Mouse (Mus musculus) heart, embryonic 16.5 days (tissue): Measurements from ENCODE around the gene Fkbp8. TPM values are rescaled to one million over a fixed set of nuclear protein-coding genes. Genes with fewer than 3 reads are reported as not detected.

ENCODE experiments used
- ATAC-seq: fragments of 200-750 bp; cut with Nextera tagmentation; replicated peaks from 2 replicates; pipeline ENCODE4 v1.8.0; 2017; ENCODE audit warnings: moderate number of reproducible peaks; ENCODE audit not compliant: insufficient read depth, low FRiP score; ENCODE audit errors: extremely low read depth
- H3K27ac ChIP-seq: fragments of 300-500 bp; sonication (generic); 2 replicates; pipeline ENCODE4 v1.5.1; 2014; ENCODE audit warnings: mild to moderate bottlenecking, low read length, control low read depth, moderate library complexity
- H3K27me3 ChIP-seq: fragments of 300-500 bp; sonication (generic); 2 replicates; pipeline ENCODE4 v1.6.1; 2014; ENCODE audit warnings: low read length, mixed read lengths; ENCODE audit not compliant: control insufficient read depth, insufficient read depth
- H3K36me3 ChIP-seq: fragments of 300-500 bp; sonication (generic); 2 replicates; pipeline ENCODE4 v1.6.1; 2014; ENCODE audit not compliant: control insufficient read depth, insufficient read depth
- H3K4me1 ChIP-seq: fragments of 300-500 bp; sonication (generic); 2 replicates; pipeline ENCODE4 v1.6.1; 2014; ENCODE audit warnings: low read length, mixed read lengths; ENCODE audit not compliant: control insufficient read depth, insufficient read depth
- H3K4me2 ChIP-seq: fragments of 300-500 bp; sonication (generic); 2 replicates; pipeline ENCODE4 v1.6.1; 2014; ENCODE audit warnings: low read depth, mild to moderate bottlenecking, control low read depth, low read length
- H3K4me3 ChIP-seq: fragments of 300-500 bp; sonication (generic); 2 replicates; pipeline ENCODE4 v1.5.1; 2014; ENCODE audit warnings: mild to moderate bottlenecking, control low read depth, low read length
- H3K9ac ChIP-seq: fragments of 300-500 bp; sonication (generic); 2 replicates; pipeline ENCODE4 v1.6.1; 2014; ENCODE audit warnings: low read length, control low read depth
- H3K9me3 ChIP-seq: fragments of 300-500 bp; sonication (generic); replicated peaks from 2 replicates; pipeline ENCODE4 v1.6.1; 2016; ENCODE audit warnings: low read length; ENCODE audit not compliant: control insufficient read depth
- WGBS: fragments of 180-500 bp; shearing (Covaris S2); extraction: QIAGEN DNeasy Blood & Tissue Kit; methylation state at CpG from one replicate; pipeline ENCODE4 v1.1.7; 2014; 5-methylcytosine and 5-hydroxymethylcytosine counted together
- polyA plus RNA-seq: library from polyadenylated mRNA; unstranded; fragments of >200 nt; fragmentation: Nextera tagmentation; extraction: Ambion mirVana; gene quantifications from 2 replicates; pipeline ENCODE4 v1.2.1, GENCODE M21; 2015

Gene Fkbp8
- polyA plus RNA-seq, 1 experiment from 2014 or later: 273 TPM

- Histone ChIP-seq H3K27me3 (no peaks in the 10 kb centered on the region), H3K9me3 (no peaks in the 10 kb centered on the region), H3K9ac (no peak overlapping the region), H3K36me3 (no peaks in the 10 kb centered on the region), H3K4me1 (peaks cover 64% of the 10 kb centered on the region), H3K27ac (no peak overlapping the region), H3K4me2 (no peak overlapping the region), H3K4me3 (no peak overlapping the region)
- no peak for ATAC-seq
- WGBS: 75% methylated on average over 3 of the region's 3 CpGs
Observed at GRCm38 (mm10) chr8:70558983-70559382, 31.5 kb downstream of the Fkbp8 start.

- no peaks in the 10 kb centered on the region for H3K36me3 ChIP-seq
- 43% methylated on average over 2 of the region's 2 CpGs for WGBS
- H3K4me1 ChIP-seq: peaks cover 64% of the 10 kb centered on the region
- no peaks in the 10 kb centered on the region for H3K27me3 ChIP-seq
- no peaks in the 10 kb centered on the region for H3K9me3 ChIP-seq
- ATAC-seq: peak; percentile 56
- H3K9ac ChIP-seq: peak overlapping the region; percentile 44; the same call in 1 of the 2 replicates
- no peak overlapping the region for H3K4me2 ChIP-seq
- H3K27ac ChIP-seq: peak overlapping the region; percentile 60
- no peak overlapping the region for H3K4me3 ChIP-seq
Observed at GRCm38 (mm10) chr8:70560096-70560495, 32.6 kb downstream of the Fkbp8 start.

- Histone ChIP-seq H3K27me3 (no peaks in the 10 kb centered on the region), H3K9me3 (no peaks in the 10 kb centered on the region), H3K36me3 (no peaks in the 10 kb centered on the region), H3K4me1 (peaks cover 66% of the 10 kb centered on the region), H3K27ac (peak overlapping the region; percentile 60), H3K4me3 (no peak overlapping the region), H3K9ac (peak overlapping the region; percentile 44; the same call in 1 of the 2 replicates), H3K4me2 (no peak overlapping the region)
- 0 out of 2 replicates have a peak, but pooled peaks have one; percentile 4 for ATAC-seq
- 40% methylated on average over 3 of the region's 3 CpGs for WGBS
Observed at GRCm38 (mm10) chr8:70560564-70560963, 33.0 kb downstream of the Fkbp8 start.

DNA sequence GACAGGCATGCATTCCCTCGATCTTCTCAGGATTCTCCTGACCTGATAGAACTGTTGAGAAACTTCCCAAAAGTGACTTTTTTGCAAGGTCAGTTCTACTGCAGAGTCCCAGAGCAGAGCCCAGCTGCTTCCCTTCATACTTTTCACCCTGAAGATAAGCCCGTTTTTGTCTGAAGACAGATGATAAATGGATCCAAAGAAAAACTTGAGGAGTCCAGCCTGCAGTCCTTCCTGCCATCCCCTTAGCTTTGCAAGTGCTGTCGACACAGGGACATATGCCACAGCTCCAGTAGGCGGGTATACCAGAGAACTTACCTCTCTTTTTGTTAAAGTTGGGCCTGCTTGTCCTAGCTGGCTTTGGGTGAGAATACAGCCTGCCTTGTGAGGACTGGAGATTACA is 33.8 kb downstream of the Fkbp8 start:
- Histone ChIP-seq H3K4me2 (no peak overlapping the region), H3K27me3 (no peaks in the 10 kb centered on the region), H3K9ac (peak overlapping the region; percentile 44), H3K9me3 (no peaks in the 10 kb centered on the region), H3K4me3 (no peak overlapping the region), H3K27ac (peak overlapping the region; percentile 60), H3K4me1 (peaks cover 70% of the 10 kb centered on the region), H3K36me3 (no peaks in the 10 kb centered on the region)
- 29% methylated on average over 4 of the region's 4 CpGs for WGBS
- ATAC-seq: no peak

GRCm38 (mm10) chr8:70561809-70562535 is 34.4 kb downstream of the Fkbp8 start:
- Histone ChIP-seq H3K4me2 (no peak overlapping the region), H3K4me1 (peaks cover 73% of the 10 kb centered on the region), H3K27ac (peak overlapping the region; percentile 60; the same call in 1 of the 2 replicates), H3K4me3 (no peak overlapping the region), H3K9ac (peak overlapping the region; percentile 15; the same call in 1 of the 2 replicates), H3K9me3 (no peaks in the 10 kb centered on the region), H3K27me3 (no peaks in the 10 kb centered on the region), H3K36me3 (no peaks in the 10 kb centered on the region)
- no peak for ATAC-seq
- 42% methylated on average over 7 of the region's 7 CpGs for WGBS

GRCm38 (mm10) chr8:70562802-70563201 is 35.3 kb downstream of the Fkbp8 start:
- no peaks in the 10 kb centered on the region for H3K9me3 ChIP-seq
- H3K9ac ChIP-seq: no peak overlapping the region
- H3K4me3 ChIP-seq: no peak overlapping the region
- H3K36me3 ChIP-seq: no peaks in the 10 kb centered on the region
- H3K27ac ChIP-seq: no peak overlapping the region
- WGBS: 65% methylated on average over 3 of the region's 3 CpGs
- H3K4me1 ChIP-seq: peaks cover 67% of the 10 kb centered on the region
- ATAC-seq: no peak
- no peak overlapping the region for H3K4me2 ChIP-seq
- H3K27me3 ChIP-seq: no peaks in the 10 kb centered on the region

- no peaks in the 10 kb centered on the region for H3K36me3 ChIP-seq
Observed at GRCm38 (mm10) chr8:70563763-70564387, 36.4 kb downstream of the Fkbp8 start.

GRCm38 (mm10) chr8:70564696-70565235 is 37.2 kb downstream of the Fkbp8 start:
- H3K27ac ChIP-seq: peak overlapping the region; percentile 0; the same call in 1 of the 2 replicates
- no peak overlapping the region for H3K9ac ChIP-seq
- ATAC-seq: no peak
- peaks cover 58% of the 10 kb centered on the region for H3K4me1 ChIP-seq
- WGBS: 71% methylated on average over 3 of the region's 3 CpGs
- H3K4me2 ChIP-seq: no peak overlapping the region
- H3K27me3 ChIP-seq: no peaks in the 10 kb centered on the region
- H3K36me3 ChIP-seq: no peaks in the 10 kb centered on the region
- no peak overlapping the region for H3K4me3 ChIP-seq
- H3K9me3 ChIP-seq: no peaks in the 10 kb centered on the region

More at GRCm38 (mm10) chr8:70563763-70564387, 36.4 kb downstream of the Fkbp8 start:
- no peak overlapping the region for H3K4me2 ChIP-seq
- H3K4me3 ChIP-seq: no peak overlapping the region
- peaks cover 59% of the 10 kb centered on the region for H3K4me1 ChIP-seq
- H3K9me3 ChIP-seq: no peaks in the 10 kb centered on the region
- H3K9ac ChIP-seq: no peak overlapping the region
- H3K27me3 ChIP-seq: no peaks in the 10 kb centered on the region
- WGBS: 89% methylated on average over 6 of the region's 6 CpGs
- no peak for ATAC-seq
- no peak overlapping the region for H3K27ac ChIP-seq

GRCm38 (mm10) chr8:70565561-70565960 is 38.0 kb downstream of the Fkbp8 start:
- peak; percentile 59 for ATAC-seq
- Histone ChIP-seq H3K4me3 (no peak overlapping the region), H3K27ac (peak overlapping the region; percentile 58), H3K4me2 (no peak overlapping the region), H3K9me3 (no peaks in the 10 kb centered on the region), H3K27me3 (no peaks in the 10 kb centered on the region), H3K4me1 (peaks cover 58% of the 10 kb centered on the region), H3K36me3 (no peaks in the 10 kb centered on the region), H3K9ac (no peak overlapping the region)
- WGBS: 30% methylated on average over 3 of the region's 3 CpGs
